Mouse (Mus musculus) liver, adult 2 months (tissue): ENCODE data around the gene Sox6. TPM values are rescaled to one million over a fixed set of nuclear protein-coding genes. Genes with fewer than 3 reads are reported as not detected.

Source experiments
- DNase-seq: peaks from one replicate; pipeline ENCODE4 v3.0.0-alpha.2; 2011; ENCODE audit warnings: low read depth, low spot score; ENCODE audit errors: extremely low read depth
- H3K27ac ChIP-seq: fragments of 200-500 bp; replicated peaks from 2 replicates; pipeline ENCODE4 v1.5.1; 2012; ENCODE audit warnings: low read depth, mild to moderate bottlenecking, control low read depth, inconsistent platforms, low read length; ENCODE audit not compliant: insufficient read depth
- H3K27me3 ChIP-seq: fragments of 200-500 bp; 2 replicates; pipeline ENCODE4 v1.6.1; 2012; ENCODE audit warnings: mild to moderate bottlenecking, moderate library complexity, low read length, inconsistent platforms; ENCODE audit not compliant: control insufficient read depth, insufficient read depth
- H3K36me3 ChIP-seq: fragments of 200-500 bp; 2 replicates; pipeline ENCODE4 v1.6.1; 2012; ENCODE audit warnings: low read length, inconsistent platforms; ENCODE audit not compliant: control insufficient read depth, insufficient read depth
- H3K4me1 ChIP-seq: fragments of 200-500 bp; 2 replicates; pipeline ENCODE4 v1.6.1; 2011; ENCODE audit warnings: low read length; ENCODE audit not compliant: control insufficient read depth, insufficient read depth
- H3K4me3 ChIP-seq: fragments of 200-500 bp; 2 replicates; pipeline ENCODE4 v1.5.1; 2011; ENCODE audit warnings: low read depth, mild to moderate bottlenecking, control low read depth, low read length, moderate library complexity; ENCODE audit not compliant: insufficient read depth
- H3K79me2 ChIP-seq: fragments of 200-500 bp; 2 replicates; pipeline ENCODE4 v1.6.1; 2012; ENCODE audit warnings: inconsistent platforms, mild to moderate bottlenecking, low read length, moderate library complexity; ENCODE audit not compliant: control insufficient read depth, insufficient read depth
- H3K9ac ChIP-seq: fragments of 200-500 bp; 2 replicates; pipeline ENCODE4 v1.6.1; 2012; ENCODE audit warnings: low read depth, mild to moderate bottlenecking, control low read depth, inconsistent platforms, low read length
- CTCF ChIP-seq: fragments of 200-500 bp; IDR thresholded peaks from 2 replicates; pipeline ENCODE4 v1.5.1; 2011; ENCODE audit warnings: low read depth, low read length, control low read depth
- POLR2A ChIP-seq: fragments of 200-500 bp; IDR thresholded peaks from 2 replicates; pipeline ENCODE4 v1.6.1; 2011; ENCODE audit warnings: low read length, control low read depth; ENCODE audit not compliant: insufficient read depth; ENCODE audit errors: extremely low read depth
- WGBS: fragments of 180-500 bp; shearing (Covaris S2); methylation state at CpG from one replicate; pipeline ENCODE4 v1.1.7; 2018; 5-methylcytosine and 5-hydroxymethylcytosine counted together
- polyA plus RNA-seq: library from polyadenylated mRNA; depleted of rRNA; stranded (reverse); fragments of >200 nt; gene quantifications from 2 replicates; pipeline ENCODE4 v1.2.3, GENCODE M21; 2012
- total RNA-seq: library from RNA; depleted of rRNA; stranded (reverse); fragments of >200 nt; gene quantifications from 2 replicates; pipeline ENCODE4 v1.2.3, GENCODE M21; 2014

The Sox6 gene
- total and polyA plus RNA-seq, 2 experiments: 16.0 to 34.8 TPM

GRCm38 (mm10) chr7:115868504-115868903, 170.1 kb downstream of the Sox6 start:
- H3K27me3 ChIP-seq: no peaks in the 10 kb centered on the region
- WGBS: 52% methylated on average over 2 of the region's 2 CpGs
- H3K79me2 ChIP-seq: no peaks in the 10 kb centered on the region
- H3K27ac ChIP-seq: no peak overlapping the region
- no peaks in the 10 kb centered on the region for H3K36me3 ChIP-seq
- DNase-seq: peak; percentile 83
- no peaks in the 10 kb centered on the region; the same call in 1 of the 2 replicates for H3K4me1 ChIP-seq
- no peak overlapping the region for H3K9ac ChIP-seq
- TF ChIP-seq POLR2A: no peak
- TF ChIP-seq CTCF: no peak
- no peak overlapping the region for H3K4me3 ChIP-seq

- DNase-seq: no peak
- WGBS: 78% methylated on average over 10 of the region's 10 CpGs
- TF ChIP-seq CTCF (no peak), POLR2A (no peak)
- no peaks in the 10 kb centered on the region for H3K27me3 ChIP-seq
- no peaks in the 10 kb centered on the region; the same call in 1 of the 2 replicates for H3K4me1 ChIP-seq
- no peaks in the 10 kb centered on the region for H3K79me2 ChIP-seq
- H3K36me3 ChIP-seq: no peaks in the 10 kb centered on the region
- H3K4me3 ChIP-seq: no peak overlapping the region
- no peak overlapping the region for H3K9ac ChIP-seq
- H3K27ac ChIP-seq: no peak overlapping the region
Observed at GRCm38 (mm10) chr7:115867518-115868270, 170.9 kb downstream of the Sox6 start.

DNA sequence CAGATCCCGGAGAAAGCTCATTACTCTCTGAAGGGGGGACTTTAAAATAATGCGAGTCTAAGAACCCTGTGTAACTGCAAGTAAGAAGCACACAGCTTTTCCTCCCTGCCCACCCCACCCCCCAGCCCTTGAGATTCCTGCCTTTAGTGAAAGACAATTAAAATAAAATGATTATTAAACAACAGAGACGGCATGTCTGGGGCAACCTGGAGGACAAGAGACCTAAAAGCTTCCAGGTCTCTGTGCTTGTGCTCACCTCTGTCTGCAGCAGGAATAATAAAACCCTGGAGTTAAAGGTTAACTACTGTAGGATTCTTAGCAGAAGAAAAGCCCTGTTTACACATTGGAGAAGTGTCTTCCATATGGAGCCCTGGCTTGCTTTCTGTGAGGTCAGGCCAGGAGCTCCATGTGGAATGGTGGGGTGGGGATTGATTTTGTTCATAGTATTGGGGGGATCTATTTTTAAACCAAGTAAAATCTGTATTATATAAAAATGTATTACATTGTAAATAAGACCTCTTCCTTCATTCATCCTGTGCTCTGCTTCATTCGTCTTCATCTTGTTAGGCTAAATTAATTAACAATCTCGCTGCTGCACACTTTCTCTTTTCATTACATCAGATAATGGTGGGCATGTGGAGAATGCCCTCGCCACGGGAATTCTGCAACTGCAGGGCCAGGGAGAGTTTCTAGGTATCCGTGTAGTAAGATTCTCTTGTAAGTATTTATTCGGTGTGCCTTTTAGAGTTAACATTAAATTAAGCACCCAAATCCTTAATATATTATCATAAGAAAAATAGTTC, 171.7 kb downstream of the Sox6 start:
- no peaks in the 10 kb centered on the region for H3K36me3 ChIP-seq
- H3K27me3 ChIP-seq: no peaks in the 10 kb centered on the region
- 74% methylated on average over 9 of the region's 9 CpGs for WGBS
- H3K9ac ChIP-seq: no peak overlapping the region
- no peak overlapping the region for H3K27ac ChIP-seq
- no peak overlapping the region for H3K4me3 ChIP-seq
- no peaks in the 10 kb centered on the region; the same call in 1 of the 2 replicates for H3K4me1 ChIP-seq
- DNase-seq: peak; percentile 13
- no peaks in the 10 kb centered on the region for H3K79me2 ChIP-seq
- TF ChIP-seq CTCF: no peak
- TF ChIP-seq POLR2A: no peak

DNA sequence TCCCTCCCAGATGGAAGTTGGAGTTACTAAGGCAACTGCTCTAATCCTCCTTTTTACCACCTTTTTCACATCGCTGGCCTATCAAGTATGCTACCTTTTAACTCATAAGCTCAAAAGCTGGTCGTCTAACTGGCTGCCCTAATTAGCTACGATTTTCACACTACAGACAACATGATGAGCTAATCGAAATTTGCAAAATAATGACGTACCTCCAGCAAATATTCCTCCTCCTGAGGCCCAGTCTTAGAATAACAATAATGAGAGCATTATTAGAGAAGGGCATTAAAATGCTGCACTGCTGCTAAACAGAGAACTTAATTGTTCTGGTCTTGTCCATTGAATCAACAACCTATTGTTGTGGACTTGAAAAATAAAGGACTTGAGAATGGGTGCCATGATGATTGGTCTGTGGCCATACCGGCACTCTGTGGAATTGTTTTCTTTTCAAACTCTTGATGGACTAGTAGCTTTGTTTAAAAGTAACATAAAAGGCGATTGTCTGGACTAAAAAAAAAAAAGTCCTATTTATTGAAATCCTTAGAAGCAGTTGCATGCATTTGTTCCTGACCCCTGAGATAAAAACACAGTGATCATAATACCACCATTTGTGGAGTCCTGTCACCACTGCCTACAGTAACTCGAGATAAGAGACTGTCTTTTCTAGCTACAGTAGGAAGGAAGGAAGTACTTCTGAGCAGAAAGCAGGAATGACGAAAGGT, 172.5 kb downstream of the Sox6 start:
- Histone ChIP-seq H3K36me3 (no peaks in the 10 kb centered on the region), H3K4me3 (no peak overlapping the region), H3K4me1 (no peaks in the 10 kb centered on the region; the same call in 1 of the 2 replicates), H3K27ac (no peak overlapping the region), H3K79me2 (no peaks in the 10 kb centered on the region), H3K9ac (no peak overlapping the region), H3K27me3 (no peaks in the 10 kb centered on the region)
- WGBS: 76% methylated on average over 9 of the region's 9 CpGs
- no peak for TF ChIP-seq CTCF
- TF ChIP-seq POLR2A: no peak
- DNase-seq: no peak

GRCm38 (mm10) chr7:115865231-115865630, 173.4 kb downstream of the Sox6 start:
- Histone ChIP-seq H3K27me3 (no peaks in the 10 kb centered on the region), H3K36me3 (no peaks in the 10 kb centered on the region), H3K9ac (no peak overlapping the region), H3K27ac (no peak overlapping the region), H3K79me2 (no peaks in the 10 kb centered on the region), H3K4me1 (peaks cover 1% of the 10 kb centered on the region; the same call in 1 of the 2 replicates), H3K4me3 (no peak overlapping the region)
- WGBS: 94% methylated on average over 6 of the region's 6 CpGs
- no peak for DNase-seq
- TF ChIP-seq POLR2A (no peak), CTCF (no peak)

GRCm38 (mm10) chr7:115864411-115864810, 174.2 kb downstream of the Sox6 start:
- no peaks in the 10 kb centered on the region; the same call in 1 of the 2 replicates for H3K79me2 ChIP-seq
- no peak overlapping the region for H3K27ac ChIP-seq
- H3K36me3 ChIP-seq: no peaks in the 10 kb centered on the region
- peak; percentile 21 for DNase-seq
- H3K4me1 ChIP-seq: peaks cover 4% of the 10 kb centered on the region; the same call in 1 of the 2 replicates
- TF ChIP-seq POLR2A: no peak
- TF ChIP-seq CTCF: no peak
- H3K27me3 ChIP-seq: no peaks in the 10 kb centered on the region
- H3K4me3 ChIP-seq: no peak overlapping the region
- 36% methylated on average over 2 of the region's 2 CpGs for WGBS
- H3K9ac ChIP-seq: no peak overlapping the region
